Mouse (Mus musculus) testis, adult 2 months (tissue): Measurements from ENCODE around the gene Thumpd3.

Experiments used
- CTCF ChIP-seq: fragments of 200-500 bp; IDR thresholded peaks from 2 replicates; pipeline ENCODE4 v1.5.1; 2012; ENCODE audit warnings: low read depth, mild to moderate bottlenecking, inconsistent platforms, low read length, moderate library complexity; ENCODE audit not compliant: control insufficient read depth, insufficient read depth, insufficient replicate concordance
- POLR2A ChIP-seq: fragments of 200-500 bp; IDR thresholded peaks from 2 replicates; pipeline ENCODE4 v1.6.1; 2012; ENCODE audit warnings: low read depth, mild to moderate bottlenecking, inconsistent platforms, low read length, moderate library complexity; ENCODE audit not compliant: control insufficient read depth

DNA sequence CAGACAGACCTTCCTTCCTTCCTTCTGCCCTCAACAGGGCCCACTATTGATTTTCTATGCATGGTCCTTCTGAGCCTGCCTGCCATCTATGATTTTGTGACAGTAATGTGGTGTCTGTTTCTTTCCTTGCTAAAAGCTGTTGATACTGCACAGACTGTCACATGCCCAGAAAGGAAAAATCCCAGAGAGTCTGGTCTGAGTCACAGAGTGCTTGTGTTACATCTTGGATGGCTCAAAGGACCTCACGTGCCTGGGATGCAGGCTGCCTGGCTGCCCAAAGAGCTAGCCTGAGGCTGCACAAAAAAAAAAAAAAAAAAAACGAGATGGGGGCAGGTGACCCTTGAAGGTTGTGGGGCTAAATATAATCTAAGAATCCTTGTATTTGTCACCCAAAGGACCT, 46.8 kb upstream of the Thumpd3 start:
- TF ChIP-seq CTCF (no peak), POLR2A (no peak)
